9 mouse cellular contexts compared by ENCODE assay signal in the genomic region with DNA sequence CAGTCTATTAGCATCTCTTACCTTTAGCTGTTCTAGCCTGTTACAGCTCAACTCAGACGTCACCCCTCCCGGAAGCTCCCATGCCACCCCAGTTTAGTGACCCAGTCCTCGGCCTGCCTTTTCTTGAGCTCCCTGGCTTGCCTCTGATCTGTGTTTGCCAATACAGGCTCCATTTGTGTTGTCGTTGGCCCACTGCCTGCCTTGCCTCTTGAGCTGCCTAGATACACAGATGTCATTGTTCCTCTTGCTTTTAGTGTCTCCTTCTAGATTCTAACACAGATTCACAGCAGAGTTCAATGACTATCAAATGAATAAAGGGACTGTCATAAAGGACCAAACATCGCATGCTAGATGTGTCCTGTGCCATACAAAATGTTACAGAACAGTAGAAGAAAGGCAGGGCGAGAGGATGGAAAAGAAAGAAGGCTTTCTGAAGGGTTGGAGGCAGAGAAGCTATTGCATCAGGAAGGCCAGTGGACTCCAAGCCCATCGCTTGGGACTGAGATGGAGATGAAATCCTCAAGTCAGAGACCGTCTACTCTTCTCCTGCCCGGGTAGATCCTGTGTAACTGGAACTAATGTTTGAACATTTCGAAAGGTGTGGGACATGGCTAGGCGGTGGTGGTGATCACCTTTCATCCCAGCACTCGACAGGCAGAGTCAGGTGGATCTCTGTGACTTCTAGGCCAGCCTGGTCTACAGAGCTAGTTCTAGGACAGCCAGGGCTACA. TPM values are rescaled to one million over a fixed set of nuclear protein-coding genes. Genes with fewer than 3 reads are reported as not detected.
DNase-seq lines count a peak whose midpoint lies in the region; ATAC-seq and TF ChIP-seq lines count a peak whose summit lies in the region.
"Had no signal": no experiment of that assay in that cellular context is flagged by ENCODE, and none has a peak within 500 bp of the region (broad histone marks: within the 10 kb centered on the region; RNA-seq: fewer than 3 reads in every experiment).

No protein-coding gene starts in this region.

- WGBS in hindbrain, embryonic 16.5 days: 77% methylated on average over 12 of the region's 12 CpGs
- WGBS in hindbrain, embryonic 12.5 days: 86% methylated on average over 12 of the region's 12 CpGs
- 55% methylated on average over 12 of the region's 12 CpGs for WGBS in thymus, adult 2 months
- WGBS in embryonic facial prominence, embryonic 10.5 days: 87% methylated on average over 12 of the region's 12 CpGs

- no peak for TF ChIP-seq POLR2A in thymus, adult 2 months (IDR thresholded peaks at IDR 0.05; ENCODE audit: control insufficient read depth, extremely low read depth, insufficient read depth, low read length, poor library complexity)

- no peak overlapping the region for H3K9ac ChIP-seq in hindbrain, embryonic 16.5 days (ENCODE audit: low read depth, low read length)
- H3K9ac ChIP-seq in hindbrain, embryonic 12.5 days: no peak overlapping the region
- H3K9ac ChIP-seq: limb, embryonic 13.5 days had no signal

- intact Hi-C loops in heart, postnatal 14 days (cut with DNase I): no loop called here

- H3K4me2 ChIP-seq in hindbrain, embryonic 16.5 days (ENCODE audit: low read length): no peak overlapping the region
- H3K4me2 ChIP-seq in hindbrain, embryonic 12.5 days (replicated peaks): no peak overlapping the region
- H3K4me2 ChIP-seq: limb, embryonic 13.5 days had no signal

- no peaks in the 10 kb centered on the region for H3K36me3 ChIP-seq in hindbrain, embryonic 16.5 days (ENCODE audit: control insufficient read depth, insufficient read depth, low read length)
- H3K36me3 ChIP-seq in hindbrain, embryonic 12.5 days: no peaks in the 10 kb centered on the region
- H3K36me3 ChIP-seq in thymus, adult 2 months (ENCODE audit: control insufficient read depth, insufficient read depth, low read length): peaks cover 30% of the 10 kb centered on the region; the same call in 1 of the 2 replicates
- no peaks in the 10 kb centered on the region for H3K36me3 ChIP-seq in embryonic facial prominence, embryonic 10.5 days (replicated peaks)
- H3K36me3 ChIP-seq: limb, embryonic 13.5 days had no signal

- no peak overlapping the region for H3K27ac ChIP-seq in hindbrain, embryonic 16.5 days (ENCODE audit: low read depth, low read length)
- no peak overlapping the region for H3K27ac ChIP-seq in hindbrain, embryonic 12.5 days
- peak overlapping the region; percentile 88 for H3K27ac ChIP-seq in thymus, adult 2 months (ENCODE audit: control insufficient read depth, insufficient read depth, low read length)
- H3K27ac ChIP-seq in embryonic facial prominence, embryonic 10.5 days (replicated peaks): no peak overlapping the region
- H3K27ac ChIP-seq: limb, embryonic 13.5 days had no signal

- no peaks in the 10 kb centered on the region for H3K9me3 ChIP-seq in hindbrain, embryonic 16.5 days (ENCODE audit: control insufficient read depth, low read length)
- no peaks in the 10 kb centered on the region for H3K9me3 ChIP-seq in hindbrain, embryonic 12.5 days (replicated peaks)
- H3K9me3 ChIP-seq in embryonic facial prominence, embryonic 10.5 days: no peaks in the 10 kb centered on the region
- H3K9me3 ChIP-seq: limb, embryonic 13.5 days had no signal

- ATAC-seq in hindbrain, embryonic 16.5 days: peak; percentile 76
- no peak for ATAC-seq in hindbrain, embryonic 12.5 days (ENCODE audit: low FRiP score)
- no peak for ATAC-seq in megakaryocyte, adult 5-6 weeks (ENCODE audit: poor library complexity, severe bottlenecking)
- ATAC-seq: Patski had no signal

- no peak for TF ChIP-seq CTCF in thymus, adult 2 months (IDR thresholded peaks at IDR 0.05; ENCODE audit: borderline replicate concordance, control insufficient read depth, extremely low read depth, insufficient read depth, low read length, poor library complexity)

- 0 out of 2 replicates have a peak, but pooled peaks cover 3% of the 10 kb centered on the region for H3K4me1 ChIP-seq in hindbrain, embryonic 16.5 days (ENCODE audit: control insufficient read depth, insufficient read depth, low read depth, low read length)
- no peaks in the 10 kb centered on the region for H3K4me1 ChIP-seq in hindbrain, embryonic 12.5 days
- peaks cover 59% of the 10 kb centered on the region for H3K4me1 ChIP-seq in thymus, adult 2 months (replicated peaks; ENCODE audit: control insufficient read depth, insufficient read depth, low read length)
- no peaks in the 10 kb centered on the region for H3K4me1 ChIP-seq in embryonic facial prominence, embryonic 10.5 days
- H3K4me1 ChIP-seq: limb, embryonic 13.5 days had no signal

- H3K27me3 ChIP-seq in hindbrain, embryonic 16.5 days (replicated peaks; ENCODE audit: control insufficient read depth, insufficient read depth, low read length): no peaks in the 10 kb centered on the region
- no peaks in the 10 kb centered on the region for H3K27me3 ChIP-seq in hindbrain, embryonic 12.5 days
- no peaks in the 10 kb centered on the region for H3K27me3 ChIP-seq in thymus, adult 2 months (ENCODE audit: control insufficient read depth, insufficient read depth, low read length)
- H3K27me3 ChIP-seq in embryonic facial prominence, embryonic 10.5 days (replicated peaks; ENCODE audit: low read depth, poor library complexity, severe bottlenecking): no peaks in the 10 kb centered on the region
- H3K27me3 ChIP-seq: limb, embryonic 13.5 days had no signal

- no peak for DNase-seq in thymus, adult 2 months
- DNase-seq in thymus, postnatal 10 days (ENCODE audit: low spot score in 2 of 2): no peak
- peak; percentile 52 to 55 for DNase-seq in heart, postnatal 14 days
- no peak for DNase-seq in embryonic facial prominence, embryonic 10.5 days (ENCODE audit: low spot score)

- no peak overlapping the region for H3K4me3 ChIP-seq in hindbrain, embryonic 16.5 days (ENCODE audit: low read length)
- no peak overlapping the region for H3K4me3 ChIP-seq in hindbrain, embryonic 12.5 days
- no peak overlapping the region for H3K4me3 ChIP-seq in thymus, adult 2 months (ENCODE audit: control insufficient read depth, insufficient read depth, low read length)
- H3K4me3 ChIP-seq in embryonic facial prominence, embryonic 10.5 days: no peak overlapping the region
- H3K4me3 ChIP-seq: limb, embryonic 13.5 days had no signal

RNA-seq across cellular contexts. Expression of a gene that starts 13.5 kb away (rescaled TPM):
- 0.14 TPM in 1 of 2 replicates, not detected in the other for polyA plus RNA-seq in hindbrain, embryonic 16.5 days (2015; fragmentation: Nextera tagmentation; extraction: Ambion mirVana)
- polyA plus RNA-seq in hindbrain, embryonic 12.5 days (2016; fragmentation: Nextera tagmentation; extraction: Ambion mirVana): not detected in 2 replicates
- 97.5 and 117 TPM in 2 replicates for polyA plus RNA-seq in thymus, adult 2 months (2012; rRNA removed)
- 1 to 10 TPM in 1 of 2 experiments, under 1 TPM in 1; 0.65 to 3.2 TPM for total RNA-seq in heart, postnatal 14 days (2021)
- total RNA-seq in megakaryocyte, adult 5-6 weeks (2015): 3.1 and 3.2 TPM in 2 replicates
- total RNA-seq in megakaryocyte, adult 5-6 weeks (2017): 6.6 and 7.3 TPM in 2 replicates
- not detected in 2 replicates for polyA plus RNA-seq in embryonic facial prominence, embryonic 10.5 days (2016; fragmentation: Nextera tagmentation; extraction: Ambion mirVana)
- polyA plus RNA-seq: limb, embryonic 13.5 days; Patski had no signal

Comparison
In these comparisons a context has a peak if more than half of its experiments do, and no peak if none do; other contexts are left out.
1. DNase-seq: peak in heart, postnatal 14 days (2 of 2); none in thymus, adult 2 months (single experiment), thymus, postnatal 10 days (0 of 2) and embryonic facial prominence, embryonic 10.5 days (single experiment).
2. RNA of a gene that starts 13.5 kb away (polyA plus RNA-seq): 97.5 to 117 TPM in thymus, adult 2 months; 0.14 TPM in hindbrain, embryonic 16.5 days, not detected in embryonic facial prominence, embryonic 10.5 days and not detected in hindbrain, embryonic 12.5 days; every median in the first group is over 10 times any median in the second.